Mouse (Mus musculus) heart, adult 2 months (tissue): ENCODE results near the gene Sash1. TPM values are rescaled to one million over a fixed set of nuclear protein-coding genes. Genes with fewer than 3 reads are reported as not detected.
A peak's percentile ranks its signal among the peaks of the same experiment; 100 is the strongest.
"Not testable (repeated sequence)": the region's sequence is repeated elsewhere in the genome, so short reads cannot be mapped to it uniquely, and the experiment has no call there.

Experiments
- DNase-seq, 2 experiments: peaks; one replicate each; pipeline ENCODE4 v3.0.0; 2021
- H3K27ac ChIP-seq: fragments of 200-600 bp; 2 replicates; pipeline ENCODE4 v1.8.1; 2022
- H3K27me3 ChIP-seq: fragments of 200-500 bp; 2 replicates; pipeline ENCODE4 v1.6.1; 2012; ENCODE audit warnings: mild to moderate bottlenecking, low read length, inconsistent platforms, mixed read lengths; ENCODE audit not compliant: control insufficient read depth, insufficient read depth
- H3K36me3 ChIP-seq: fragments of 200-500 bp; 2 replicates; pipeline ENCODE4 v1.6.1; 2012; ENCODE audit warnings: low read length, inconsistent platforms; ENCODE audit not compliant: control insufficient read depth, insufficient read depth
- H3K4me1 ChIP-seq: fragments of 200-500 bp; 2 replicates; pipeline ENCODE4 v1.6.1; 2011; ENCODE audit warnings: low read length; ENCODE audit not compliant: control insufficient read depth, insufficient read depth
- H3K4me3 ChIP-seq: fragments of 200-600 bp; 2 replicates; pipeline ENCODE4 v1.8.1; 2022
- H3K79me2 ChIP-seq: fragments of 200-500 bp; replicated peaks from 2 replicates; pipeline ENCODE4 v1.6.1; 2012; ENCODE audit warnings: mild to moderate bottlenecking, inconsistent platforms, low read length, moderate library complexity, mixed read lengths; ENCODE audit not compliant: control insufficient read depth, insufficient read depth
- H3K9ac ChIP-seq: fragments of 200-500 bp; 2 replicates; pipeline ENCODE4 v1.6.1; 2012; ENCODE audit warnings: low read depth, mild to moderate bottlenecking, control low read depth, inconsistent platforms, low read length, mixed read lengths
- CTCF ChIP-seq: fragments of 200-600 bp; IDR thresholded peaks from 2 replicates; pipeline ENCODE4 v1.8.1; 2022; ENCODE audit warnings: antibody characterized with exemption, mild to moderate bottlenecking, moderate library complexity
- EP300 ChIP-seq: fragments of 200-500 bp; IDR thresholded peaks from 2 replicates; pipeline ENCODE4 v1.6.1; 2011; ENCODE audit warnings: low read depth, low read length, control low read depth; ENCODE audit not compliant: insufficient read depth
- POLR2A ChIP-seq: fragments of 200-500 bp; IDR thresholded peaks from 2 replicates; pipeline ENCODE4 v1.6.1; 2011; ENCODE audit warnings: mild to moderate bottlenecking, low read depth, low read length, control low read depth; ENCODE audit not compliant: insufficient read depth
- WGBS: fragments of 180-500 bp; shearing (Covaris S2); methylation state at CpG from one replicate; pipeline ENCODE4 v1.1.7; 2018; 5-methylcytosine and 5-hydroxymethylcytosine counted together
- intact Hi-C: fragments of 180-260 bp; cut with DNase I; formaldehyde crosslinking; loops from one replicate; pipeline ENCODE4 v1.15.1; 2025
- polyA plus RNA-seq: library from polyadenylated mRNA; depleted of rRNA; stranded (reverse); fragments of >200 nt; gene quantifications from 2 replicates; pipeline ENCODE4 v1.2.3, GENCODE M21; 2012
- total RNA-seq, 2 experiments: library from RNA; stranded (reverse); gene quantifications; 2 replicates each; pipeline ENCODE4 v1.2.3; 2021

The Sash1 gene
- total and polyA plus RNA-seq, 3 experiments: 10.0 to 32.8 (median 22.1) TPM

- DNase-seq: peak in 1 of 2 experiments; percentile 25
Observed at GRCm38 (mm10) chr10:8729387-8730337, 156.2 kb downstream of the Sash1 start.

DNA sequence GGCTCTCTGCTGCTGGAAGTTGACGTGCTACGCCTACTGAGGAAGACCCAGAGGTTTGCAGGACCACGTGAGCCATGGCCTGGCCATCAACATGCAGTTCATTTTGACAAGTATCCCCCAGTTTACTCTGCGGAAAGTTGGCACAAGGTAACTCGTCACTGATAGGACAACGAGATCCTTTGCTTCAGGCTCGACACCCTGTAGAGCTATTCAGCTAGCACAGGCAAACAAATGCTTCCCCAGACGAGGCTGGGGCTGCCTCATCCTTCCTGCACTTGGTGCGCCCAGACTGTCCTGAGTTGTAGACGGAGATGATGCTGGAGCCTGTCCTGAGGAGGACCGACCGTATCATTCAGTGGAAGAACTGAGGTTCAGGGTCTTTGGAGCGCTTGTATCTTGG, 166.5 kb downstream of the Sash1 start:
- no peaks in the 10 kb centered on the region; the same call in 1 of the 2 replicates for H3K4me1 ChIP-seq
- H3K9ac ChIP-seq: no peak overlapping the region
- no peak overlapping the region for H3K4me3 ChIP-seq
- intact Hi-C loops: loop anchor here (5.0 to 10.0 kb wide), 4 partner anchors 185 to 835 kb away; no protein-coding TSS in a partner anchor
- DNase-seq: no peak
- H3K27me3 ChIP-seq: no peaks in the 10 kb centered on the region
- no peaks in the 10 kb centered on the region for H3K36me3 ChIP-seq
- WGBS: 73% methylated on average over 13 of the region's 13 CpGs
- no peaks in the 10 kb centered on the region for H3K79me2 ChIP-seq
- no peak overlapping the region for H3K27ac ChIP-seq
- TF ChIP-seq POLR2A (no peak), CTCF (no peak), EP300 (no peak)

More at GRCm38 (mm10) chr10:8729387-8730337, 156.2 kb downstream of the Sash1 start:
- intact Hi-C loops: no loop called here
- Histone ChIP-seq H3K36me3 (no peaks in the 10 kb centered on the region; the same call in 1 of the 2 replicates), H3K4me1 (no peaks in the 10 kb centered on the region), H3K4me3 (no peak overlapping the region), H3K27me3 (no peaks in the 10 kb centered on the region), H3K9ac (no peak overlapping the region), H3K79me2 (no peaks in the 10 kb centered on the region), H3K27ac (no peak overlapping the region)
- WGBS: 80% methylated on average over 34 of the region's 34 CpGs
- TF ChIP-seq CTCF (no peak), EP300 (no peak), POLR2A (no peak)

DNA sequence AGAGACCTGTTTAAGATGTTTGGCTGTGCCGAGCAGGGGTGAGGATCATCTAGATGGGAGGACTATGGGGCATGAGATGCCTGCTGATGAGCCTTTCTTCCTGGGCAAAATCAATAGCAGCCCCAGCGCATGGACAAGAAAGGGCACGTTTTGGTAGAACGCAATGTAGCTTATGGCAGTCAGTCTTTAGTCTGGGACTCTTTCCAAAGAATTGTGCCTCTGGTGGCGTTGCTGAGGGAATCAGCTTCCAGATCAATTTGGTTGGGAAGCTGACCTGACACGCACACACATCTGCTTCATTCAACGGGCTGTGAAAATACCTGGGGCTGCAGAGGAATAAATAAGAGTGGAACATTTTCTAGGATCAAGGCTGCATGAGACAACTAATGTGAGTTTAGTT, 167.0 kb downstream of the Sash1 start:
- no peak overlapping the region for H3K9ac ChIP-seq
- H3K4me3 ChIP-seq: no peak overlapping the region
- H3K79me2 ChIP-seq: no peaks in the 10 kb centered on the region
- intact Hi-C loops: loop anchor here (5.0 to 10.0 kb wide), 4 partner anchors 184 to 834 kb away; no protein-coding TSS in a partner anchor
- TF ChIP-seq EP300 (no peak), CTCF (no peak)
- 85% methylated on average over 7 of the region's 7 CpGs for WGBS
- H3K27ac ChIP-seq: no peak overlapping the region
- H3K36me3 ChIP-seq: no peaks in the 10 kb centered on the region
- H3K4me1 ChIP-seq: no peaks in the 10 kb centered on the region; the same call in 1 of the 2 replicates
- no peak for DNase-seq
- H3K27me3 ChIP-seq: no peaks in the 10 kb centered on the region

DNA sequence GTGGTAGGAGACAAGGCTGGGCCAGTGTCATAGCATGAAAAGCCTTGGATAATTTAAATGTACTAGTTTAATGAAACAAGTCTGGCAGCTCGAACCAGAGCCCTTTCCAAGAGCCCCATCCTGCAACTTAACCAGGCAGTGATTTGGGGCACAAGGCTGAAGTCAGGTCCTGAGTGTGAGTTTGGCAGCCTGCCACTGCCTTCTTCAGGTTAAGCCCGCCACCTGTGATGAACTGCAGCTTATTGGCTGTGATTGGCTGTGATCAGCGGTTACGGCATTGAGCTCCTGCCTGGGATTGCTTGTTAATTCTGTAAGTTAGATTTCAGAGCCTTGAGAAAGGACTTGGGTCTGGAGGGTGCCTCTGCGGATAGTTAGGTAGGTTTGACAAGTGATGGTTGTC, 168.7 kb downstream of the Sash1 start:
- intact Hi-C loops: loop anchor here (5.0 to 10.0 kb wide), 4 partner anchors 182 to 832 kb away; no protein-coding TSS in a partner anchor
- no peaks in the 10 kb centered on the region for H3K36me3 ChIP-seq
- H3K4me1 ChIP-seq: no peaks in the 10 kb centered on the region; the same call in 1 of the 2 replicates
- no peak overlapping the region for H3K27ac ChIP-seq
- no peaks in the 10 kb centered on the region for H3K79me2 ChIP-seq
- H3K9ac ChIP-seq: no peak overlapping the region
- WGBS: 90% methylated on average over 5 of the region's 5 CpGs
- no peak overlapping the region for H3K4me3 ChIP-seq
- TF ChIP-seq EP300: no peak
- no peak for TF ChIP-seq POLR2A
- TF ChIP-seq CTCF: no peak
- no peak for DNase-seq
- H3K27me3 ChIP-seq: no peaks in the 10 kb centered on the region

DNA sequence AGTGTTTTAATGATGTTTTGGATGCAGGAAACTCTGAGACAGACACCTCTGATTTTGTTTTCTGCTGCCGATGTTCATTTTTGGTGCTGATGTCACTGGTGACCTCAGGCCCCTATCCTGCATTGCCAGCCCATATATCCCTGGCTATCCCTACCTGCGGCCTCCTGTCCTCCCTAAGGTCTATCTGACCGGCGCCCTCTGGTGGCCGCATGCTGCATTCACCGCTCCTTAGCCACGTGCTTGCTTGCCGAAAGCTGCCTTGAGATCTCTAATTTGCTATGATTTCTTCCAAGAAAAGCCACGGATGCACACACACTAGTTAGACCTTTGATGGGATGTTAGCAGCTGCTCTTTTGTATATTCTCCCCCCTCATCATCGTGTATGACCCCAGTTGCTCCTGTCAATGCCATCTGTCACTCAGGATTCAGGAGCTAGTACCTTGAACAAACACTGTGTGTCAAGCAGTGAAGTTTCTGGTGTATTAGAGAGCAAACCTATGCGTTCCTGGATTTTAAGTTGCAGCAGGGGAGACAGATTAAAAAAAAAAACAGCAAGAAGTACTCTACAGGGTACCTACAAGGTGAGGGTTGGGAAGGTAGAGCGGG, 170.1 kb downstream of the Sash1 start:
- no peaks in the 10 kb centered on the region; the same call in 1 of the 2 replicates for H3K4me1 ChIP-seq
- TF ChIP-seq POLR2A: no peak
- peak; percentile 96 for TF ChIP-seq CTCF
- 0 out of 2 replicates have a peak, but pooled peaks have one; percentile 19 for TF ChIP-seq EP300
- no peaks in the 10 kb centered on the region for H3K36me3 ChIP-seq
- no peaks in the 10 kb centered on the region for H3K27me3 ChIP-seq
- H3K9ac ChIP-seq: no peak overlapping the region
- H3K79me2 ChIP-seq: no peaks in the 10 kb centered on the region
- no peak overlapping the region for H3K27ac ChIP-seq
- intact Hi-C loops: loop anchor here (5.0 to 10.0 kb wide), 4 partner anchors 181 to 831 kb away; no protein-coding TSS in a partner anchor
- DNase-seq: peak; percentile 58 to 76
- no peak overlapping the region for H3K4me3 ChIP-seq
- 18% methylated on average over 12 of the region's 12 CpGs for WGBS

GRCm38 (mm10) chr10:8696636-8697035, 189.2 kb downstream of the Sash1 start:
- H3K27me3 ChIP-seq, H3K9ac ChIP-seq, DNase-seq, H3K4me3 ChIP-seq, H3K79me2 ChIP-seq, H3K36me3 ChIP-seq, intact Hi-C loops, H3K4me1 ChIP-seq, H3K27ac ChIP-seq: not testable (repeated sequence)
- 90% methylated on average over 1 of the region's 1 CpGs for WGBS
